Mouse (Mus musculus) lung, embryonic 15.5 days (tissue): ENCODE measurements at regions not wholly inside any gene's neighbourhood (a gene's known extent, or its start where the extent isn't known, plus 50 kb on each side); places are given as distances from the start of the nearest gene placed in this dataset.

Experiments
- ATAC-seq: fragments of 200-750 bp; cut with Nextera tagmentation; 2 replicates; pipeline ENCODE4 v1.8.0; 2017; ENCODE audit warnings: moderate number of reproducible peaks, borderline replicate concordance; ENCODE audit not compliant: low FRiP score, low TSS enrichment; ENCODE audit errors: extremely low read depth
- H3K27ac ChIP-seq: fragments of 300-500 bp; sonication (generic); 2 replicates; pipeline ENCODE4 v1.5.1; 2015; ENCODE audit warnings: moderate library complexity, mild to moderate bottlenecking, inconsistent platforms
- H3K27me3 ChIP-seq: fragments of 300-500 bp; sonication (generic); 2 replicates; pipeline ENCODE4 v1.6.1; 2015; ENCODE audit warnings: inconsistent platforms
- H3K36me3 ChIP-seq: fragments of 300-500 bp; sonication (generic); 2 replicates; pipeline ENCODE4 v1.6.1; 2015; ENCODE audit warnings: inconsistent platforms
- H3K4me1 ChIP-seq: fragments of 300-500 bp; sonication (generic); 2 replicates; pipeline ENCODE4 v1.6.1; 2015; ENCODE audit warnings: inconsistent platforms
- H3K4me2 ChIP-seq: fragments of 300-500 bp; sonication (generic); 2 replicates; pipeline ENCODE4 v1.6.1; 2015; ENCODE audit warnings: inconsistent platforms, mild to moderate bottlenecking, moderate library complexity
- H3K4me3 ChIP-seq: fragments of 300-500 bp; sonication (generic); 2 replicates; pipeline ENCODE4 v1.5.1; 2015; ENCODE audit warnings: mild to moderate bottlenecking, inconsistent platforms
- H3K9ac ChIP-seq: fragments of 300-500 bp; sonication (generic); 2 replicates; pipeline ENCODE4 v1.6.1; 2015; ENCODE audit warnings: inconsistent platforms
- H3K9me3 ChIP-seq: fragments of 300-500 bp; sonication (generic); 2 replicates; pipeline ENCODE4 v1.6.1; 2016; ENCODE audit warnings: inconsistent platforms
- WGBS: fragments of 180-500 bp; shearing (Covaris S2); methylation state at CpG from one replicate; pipeline ENCODE4 v1.1.7; 2015; 5-methylcytosine and 5-hydroxymethylcytosine counted together

- Histone ChIP-seq H3K4me3 (no peak overlapping the region), H3K36me3 (no peaks in the 10 kb centered on the region), H3K4me1 (no peaks in the 10 kb centered on the region), H3K27ac (no peak overlapping the region), H3K27me3 (no peaks in the 10 kb centered on the region), H3K9me3 (no peaks in the 10 kb centered on the region), H3K9ac (no peak overlapping the region), H3K4me2 (no peak overlapping the region)
- no peak for ATAC-seq
- 78% methylated on average over 3 of the region's 3 CpGs for WGBS
Observed at GRCm38 (mm10) chr14:25027076-25027475, 431.9 kb upstream of the Zmiz1 start.

GRCm38 (mm10) chr14:25027842-25028241 is 431.1 kb upstream of the Zmiz1 start:
- Histone ChIP-seq H3K36me3 (no peaks in the 10 kb centered on the region), H3K27me3 (no peaks in the 10 kb centered on the region), H3K4me3 (no peak overlapping the region), H3K9ac (no peak overlapping the region), H3K4me2 (no peak overlapping the region), H3K27ac (no peak overlapping the region), H3K4me1 (no peaks in the 10 kb centered on the region), H3K9me3 (no peaks in the 10 kb centered on the region)
- WGBS: 64% methylated on average over 1 of the region's 1 CpGs
- no peak for ATAC-seq

DNA sequence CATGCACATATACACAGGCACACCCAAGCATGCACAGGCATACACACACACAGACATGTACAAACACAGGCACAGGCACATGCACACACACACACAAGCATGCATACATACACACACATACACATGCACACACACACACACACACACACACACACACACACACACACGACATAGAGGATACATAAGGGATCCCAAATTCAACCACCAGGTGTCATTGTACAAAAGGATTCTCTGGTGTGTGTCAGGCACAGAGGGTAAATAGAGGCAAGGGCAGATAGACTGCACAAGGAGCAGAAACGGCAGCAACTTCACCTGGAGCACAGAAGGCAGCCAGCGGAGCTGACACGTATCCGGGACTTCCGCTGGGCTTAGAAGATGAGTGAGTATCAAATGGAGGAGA is 428.1 kb upstream of the Zmiz1 start:
- WGBS: 81% methylated on average over 6 of the region's 6 CpGs
- Histone ChIP-seq H3K9me3 (no peaks in the 10 kb centered on the region), H3K9ac (no peak overlapping the region), H3K36me3 (no peaks in the 10 kb centered on the region), H3K4me3 (no peak overlapping the region), H3K4me1 (no peaks in the 10 kb centered on the region), H3K27me3 (no peaks in the 10 kb centered on the region), H3K27ac (no peak overlapping the region), H3K4me2 (no peak overlapping the region)
- no peak for ATAC-seq

DNA sequence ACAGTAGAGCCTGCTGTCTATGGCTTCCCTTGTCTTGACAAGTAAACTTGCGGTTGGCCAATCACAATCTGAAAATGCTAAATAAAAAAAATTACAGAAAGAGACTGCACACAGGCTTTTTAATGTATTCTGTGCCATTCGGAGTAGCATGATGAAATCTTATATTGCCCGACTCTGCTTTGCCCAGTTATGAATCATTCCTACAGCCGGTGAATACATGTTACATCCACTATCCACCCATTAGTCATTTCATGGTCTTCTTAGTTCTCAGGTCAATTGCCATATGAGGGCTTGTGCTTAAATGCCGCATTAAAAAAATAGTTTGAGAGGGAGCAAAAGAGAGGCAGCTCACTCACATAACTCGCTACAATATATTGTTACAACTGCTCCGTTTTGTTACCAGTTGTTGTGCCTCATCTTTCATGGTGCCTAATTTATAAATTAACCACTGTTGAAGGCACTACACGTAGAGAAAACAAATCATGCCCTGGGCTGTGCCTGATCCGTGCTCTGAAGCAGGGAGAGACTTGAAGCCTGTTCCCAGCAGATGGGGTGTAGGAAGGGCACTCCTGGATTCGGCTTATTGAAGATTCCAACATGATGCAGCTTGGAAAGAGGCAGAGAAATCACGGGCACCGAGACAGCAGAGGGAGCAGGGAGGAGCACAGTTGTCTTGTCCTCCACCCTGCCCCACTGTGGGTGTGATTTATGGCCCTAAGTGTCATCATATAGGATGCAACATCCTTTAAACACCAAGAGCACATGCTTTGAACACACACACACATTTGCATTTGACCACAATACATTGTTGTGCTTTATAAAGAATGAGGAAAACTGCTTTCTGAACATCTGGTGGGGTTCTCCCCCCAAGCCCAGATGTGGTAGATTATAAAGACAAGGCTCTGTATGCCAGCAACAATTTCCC is 427.0 kb upstream of the Zmiz1 start:
- no peaks in the 10 kb centered on the region for H3K4me1 ChIP-seq
- H3K27ac ChIP-seq: no peak overlapping the region
- H3K4me2 ChIP-seq: no peak overlapping the region
- no peaks in the 10 kb centered on the region for H3K27me3 ChIP-seq
- 68% methylated on average over 12 of the region's 12 CpGs for WGBS
- no peak overlapping the region for H3K9ac ChIP-seq
- ATAC-seq: no peak
- H3K36me3 ChIP-seq: no peaks in the 10 kb centered on the region
- no peak overlapping the region for H3K4me3 ChIP-seq
- H3K9me3 ChIP-seq: no peaks in the 10 kb centered on the region

DNA sequence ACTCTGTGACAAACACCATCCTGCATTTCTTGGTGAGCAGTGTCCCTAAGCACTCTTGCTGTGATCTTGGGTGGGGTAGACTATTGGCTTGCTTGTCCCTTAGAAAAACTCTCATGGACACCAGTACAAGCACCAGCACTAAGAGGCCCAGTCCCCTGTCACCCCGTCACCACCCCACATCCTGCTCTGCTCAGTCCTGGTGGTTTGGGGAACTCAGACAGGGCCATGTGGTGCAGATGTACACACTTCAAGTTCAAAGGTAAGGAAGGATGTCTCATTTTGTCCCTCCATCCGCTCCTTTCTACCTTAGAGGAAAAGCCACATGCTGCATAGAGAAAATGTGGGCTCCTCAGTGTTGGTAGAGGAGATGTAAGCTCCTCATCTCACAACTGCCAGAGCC is 426.1 kb upstream of the Zmiz1 start:
- Histone ChIP-seq H3K27me3 (no peaks in the 10 kb centered on the region), H3K36me3 (no peaks in the 10 kb centered on the region), H3K4me1 (no peaks in the 10 kb centered on the region), H3K4me2 (no peak overlapping the region), H3K9ac (no peak overlapping the region), H3K27ac (no peak overlapping the region), H3K4me3 (no peak overlapping the region), H3K9me3 (no peaks in the 10 kb centered on the region)
- ATAC-seq: no peak
- 85% methylated on average over 2 of the region's 2 CpGs for WGBS

DNA sequence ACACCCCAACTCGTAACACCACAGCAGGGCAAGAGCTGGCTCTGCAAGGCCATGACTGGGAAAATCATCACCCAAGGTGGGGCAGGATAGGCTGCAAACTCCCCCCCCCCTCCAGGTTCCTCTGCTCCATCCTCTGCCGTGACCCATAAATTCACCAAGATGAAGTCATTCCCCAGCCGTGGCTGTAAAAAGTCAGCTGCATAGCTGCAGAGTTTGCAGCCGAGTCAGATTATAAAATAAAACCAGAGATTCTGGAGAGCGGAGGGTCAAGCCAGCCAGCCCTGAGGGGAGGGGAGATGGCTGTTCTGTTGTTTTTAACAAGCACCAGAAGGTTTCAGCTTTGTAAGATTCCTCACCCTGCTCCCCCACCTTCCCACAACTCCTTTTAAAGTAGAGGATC is 416.7 kb upstream of the Zmiz1 start:
- H3K27me3 ChIP-seq: no peaks in the 10 kb centered on the region
- H3K4me3 ChIP-seq: no peak overlapping the region
- H3K27ac ChIP-seq: no peak overlapping the region
- H3K9me3 ChIP-seq: no peaks in the 10 kb centered on the region
- no peak overlapping the region for H3K4me2 ChIP-seq
- H3K36me3 ChIP-seq: no peaks in the 10 kb centered on the region
- H3K4me1 ChIP-seq: peaks cover 8% of the 10 kb centered on the region; the same call in 1 of the 2 replicates
- H3K9ac ChIP-seq: no peak overlapping the region
- WGBS: 35% methylated on average over 5 of the region's 5 CpGs
- ATAC-seq: no peak

DNA sequence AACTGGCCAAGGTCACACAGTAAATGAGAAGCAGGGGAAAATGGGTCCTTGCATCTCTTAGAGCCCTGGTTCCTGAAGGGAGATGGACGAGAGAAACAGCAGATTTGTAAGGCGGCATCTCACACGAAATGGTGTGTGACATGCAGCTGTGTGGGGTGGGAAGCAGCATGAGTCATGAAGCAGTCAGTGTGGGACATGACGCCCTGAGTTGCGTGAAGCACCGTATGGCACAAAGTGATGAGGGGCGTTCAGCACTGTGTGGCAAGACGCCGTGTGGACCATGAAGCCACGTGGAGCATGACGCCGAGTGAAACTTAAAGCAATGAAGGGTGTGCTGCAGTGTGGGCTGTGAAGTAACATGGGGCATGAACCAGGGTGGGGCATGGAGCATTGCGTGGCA is 414.9 kb upstream of the Zmiz1 start:
- WGBS: 85% methylated on average over 13 of the region's 13 CpGs
- Histone ChIP-seq H3K4me2 (no peak overlapping the region), H3K9me3 (no peaks in the 10 kb centered on the region), H3K36me3 (no peaks in the 10 kb centered on the region), H3K4me3 (no peak overlapping the region), H3K9ac (no peak overlapping the region), H3K4me1 (peaks cover 8% of the 10 kb centered on the region; the same call in 1 of the 2 replicates), H3K27ac (no peak overlapping the region), H3K27me3 (no peaks in the 10 kb centered on the region)
- ATAC-seq: no peak

DNA sequence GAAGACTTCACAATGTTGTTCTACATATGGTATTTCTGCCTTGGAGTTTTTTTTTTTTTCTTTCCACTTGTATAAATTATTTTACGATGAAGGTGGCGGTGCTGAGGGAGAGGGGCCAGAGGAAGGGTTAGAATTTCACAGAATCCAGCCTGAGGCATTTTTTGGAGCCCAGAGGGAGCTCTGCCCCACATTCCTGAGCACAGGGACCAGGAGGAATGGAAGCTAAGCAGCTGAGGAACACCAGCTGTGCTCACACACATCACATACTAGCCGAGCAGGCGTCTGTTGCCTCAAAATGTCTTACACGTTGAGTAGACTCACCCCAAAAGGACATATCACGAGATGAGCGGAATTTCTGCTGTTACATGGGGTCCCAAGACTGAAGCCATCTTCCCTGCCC is 414.1 kb upstream of the Zmiz1 start:
- Histone ChIP-seq H3K9me3 (no peaks in the 10 kb centered on the region), H3K27ac (no peak overlapping the region), H3K4me1 (peaks cover 8% of the 10 kb centered on the region; the same call in 1 of the 2 replicates), H3K36me3 (no peaks in the 10 kb centered on the region), H3K9ac (no peak overlapping the region), H3K4me2 (no peak overlapping the region), H3K4me3 (no peak overlapping the region), H3K27me3 (no peaks in the 10 kb centered on the region)
- ATAC-seq: no peak
- WGBS: 38% methylated on average over 7 of the region's 7 CpGs

GRCm38 (mm10) chr14:25050674-25051251 is 408.2 kb upstream of the Zmiz1 start:
- 37% methylated on average over 12 of the region's 12 CpGs for WGBS
- Histone ChIP-seq H3K27ac (no peak overlapping the region), H3K4me3 (no peak overlapping the region), H3K9ac (no peak overlapping the region), H3K27me3 (no peaks in the 10 kb centered on the region), H3K4me1 (no peaks in the 10 kb centered on the region; the same call in 1 of the 2 replicates), H3K36me3 (no peaks in the 10 kb centered on the region), H3K4me2 (no peak overlapping the region), H3K9me3 (no peaks in the 10 kb centered on the region)
- ATAC-seq: no peak

DNA sequence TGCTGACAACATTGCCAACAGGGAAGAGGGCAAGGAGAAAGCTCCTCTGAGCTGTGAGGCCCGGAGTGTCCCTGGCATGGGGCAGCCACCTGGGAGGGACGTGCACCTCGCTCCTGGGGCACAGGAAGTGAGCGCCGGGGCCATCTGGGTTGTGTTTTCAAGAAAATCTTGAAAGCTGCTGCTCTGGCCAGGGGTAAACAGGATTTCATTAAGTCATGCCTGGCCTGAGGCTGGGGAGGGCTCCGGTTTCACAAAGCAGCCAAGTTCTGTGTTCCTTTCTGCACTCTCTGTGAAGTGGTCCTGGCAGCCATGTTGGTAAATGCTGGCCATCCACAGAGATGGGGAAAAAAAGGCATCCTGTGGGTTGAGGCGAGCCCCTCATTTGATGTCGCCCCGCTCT is 406.8 kb upstream of the Zmiz1 start:
- Histone ChIP-seq H3K36me3 (no peaks in the 10 kb centered on the region), H3K4me1 (no peaks in the 10 kb centered on the region; the same call in 1 of the 2 replicates), H3K9ac (no peak overlapping the region), H3K27me3 (no peaks in the 10 kb centered on the region), H3K27ac (no peak overlapping the region), H3K4me2 (no peak overlapping the region), H3K4me3 (no peak overlapping the region), H3K9me3 (no peaks in the 10 kb centered on the region)
- WGBS: 70% methylated on average over 9 of the region's 9 CpGs
- no peak for ATAC-seq

GRCm38 (mm10) chr14:25059351-25059750 is 399.6 kb upstream of the Zmiz1 start:
- Histone ChIP-seq H3K27me3 (no peaks in the 10 kb centered on the region), H3K4me2 (no peak overlapping the region), H3K36me3 (no peaks in the 10 kb centered on the region), H3K4me3 (no peak overlapping the region), H3K9ac (no peak overlapping the region), H3K27ac (no peak overlapping the region), H3K9me3 (no peaks in the 10 kb centered on the region), H3K4me1 (0 out of 2 replicates have a peak, but pooled peaks cover 4% of the 10 kb centered on the region)
- no peak for ATAC-seq
- WGBS: 70% methylated on average over 7 of the region's 7 CpGs

DNA sequence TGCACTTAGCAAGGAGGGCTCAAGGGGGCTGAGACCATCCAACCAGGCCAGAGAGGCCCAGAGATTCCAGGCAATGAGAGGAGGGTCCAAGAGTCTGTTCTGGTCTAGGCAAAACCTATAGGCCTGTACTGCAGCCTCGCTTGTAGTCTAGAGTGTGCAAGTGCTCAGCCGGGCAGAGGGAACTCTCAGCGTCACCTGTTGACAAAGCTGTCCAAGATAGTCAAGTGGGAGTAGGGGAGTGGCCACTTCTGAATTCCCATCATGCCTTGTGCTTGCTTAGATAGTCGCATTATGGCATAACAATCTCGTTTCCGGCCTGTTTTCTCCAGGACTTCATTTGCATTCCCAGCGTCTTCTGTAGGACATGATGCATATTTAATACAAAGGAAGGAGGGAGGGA is 398.7 kb upstream of the Zmiz1 start:
- H3K4me1 ChIP-seq: 0 out of 2 replicates have a peak, but pooled peaks cover 5% of the 10 kb centered on the region
- H3K27me3 ChIP-seq: no peaks in the 10 kb centered on the region
- no peaks in the 10 kb centered on the region for H3K36me3 ChIP-seq
- no peak for ATAC-seq
- WGBS: 77% methylated on average over 7 of the region's 7 CpGs
- no peak overlapping the region for H3K4me3 ChIP-seq
- H3K9me3 ChIP-seq: no peaks in the 10 kb centered on the region
- no peak overlapping the region for H3K27ac ChIP-seq
- H3K4me2 ChIP-seq: no peak overlapping the region
- H3K9ac ChIP-seq: no peak overlapping the region
